Mouse (Mus musculus): ENCODE measurements around the gene Dcun1d3. TPM values are rescaled to one million over a fixed set of nuclear protein-coding genes. Genes with fewer than 3 reads are reported as not detected.

The Dcun1d3 gene
- polyA plus RNA-seq, 1 experiment from 2014 or later, result 6.8 TPM

GRCm38 (mm10) chr7:119852494-119852893 is 43.6 kb downstream of the Dcun1d3 start:
- Histone ChIP-seq H3K4me1 (replicated peaks) (no peaks in the 10 kb centered on the region), H3K27me3 (no peaks in the 10 kb centered on the region), H3K9me3 (replicated peaks) (no peaks in the 10 kb centered on the region), H3K4me3 (no peak overlapping the region), H3K27ac (no peak overlapping the region), H3K9ac (no peak overlapping the region), H3K4me2 (no peak overlapping the region), H3K36me3 (no peaks in the 10 kb centered on the region; the same call in 1 of the 2 replicates)
- ATAC-seq (replicated peaks; ENCODE audit: insufficient number of reproducible peaks, insufficient read depth, low FRiP score, low read depth), result no peak

GRCm38 (mm10) chr7:119850737-119851136 is 45.4 kb downstream of the Dcun1d3 start:
- Histone ChIP-seq H3K9me3 (replicated peaks) (no peaks in the 10 kb centered on the region), H3K27ac (no peak overlapping the region), H3K4me3 (no peak overlapping the region), H3K9ac (no peak overlapping the region), H3K4me1 (replicated peaks) (no peaks in the 10 kb centered on the region), H3K36me3 (peaks cover 3% of the 10 kb centered on the region; the same call in 1 of the 2 replicates), H3K4me2 (no peak overlapping the region), H3K27me3 (no peaks in the 10 kb centered on the region)
- WGBS, result 58% methylated on average over 5 of the region's 5 CpGs
- no peak for ATAC-seq (replicated peaks; ENCODE audit: insufficient number of reproducible peaks, insufficient read depth, low FRiP score, low read depth)

GRCm38 (mm10) chr7:119849096-119849495 is 47.0 kb downstream of the Dcun1d3 start:
- Histone ChIP-seq H3K27me3 (no peaks in the 10 kb centered on the region), H3K4me3 (no peak overlapping the region), H3K36me3 (peaks cover 16% of the 10 kb centered on the region; the same call in 1 of the 2 replicates), H3K27ac (no peak overlapping the region), H3K9me3 (replicated peaks) (no peaks in the 10 kb centered on the region), H3K9ac (no peak overlapping the region), H3K4me1 (replicated peaks) (no peaks in the 10 kb centered on the region), H3K4me2 (no peak overlapping the region)
- no peak for ATAC-seq (replicated peaks; ENCODE audit: insufficient number of reproducible peaks, insufficient read depth, low FRiP score, low read depth)
- WGBS, result 3% methylated on average over 1 of the region's 1 CpGs

DNA sequence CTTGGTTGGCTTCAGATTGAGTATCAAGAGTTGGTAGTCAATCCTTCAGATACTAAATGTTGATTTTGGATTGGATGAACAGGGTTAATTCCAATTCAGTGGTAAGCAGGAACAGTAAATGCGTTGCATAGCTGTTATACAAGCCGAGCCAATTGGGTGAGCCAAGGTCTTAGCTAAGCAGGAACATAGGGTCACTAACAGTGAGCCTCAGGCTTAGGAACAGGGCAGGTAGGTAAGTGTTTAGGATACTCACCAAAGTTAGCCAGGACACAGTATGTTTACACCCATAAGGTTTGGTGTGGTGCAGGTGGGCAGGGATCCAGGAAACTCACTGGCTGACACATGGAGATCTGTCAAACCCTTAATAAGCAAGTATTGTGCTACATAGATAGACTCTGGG is 48.7 kb downstream of the Dcun1d3 start:
- peaks cover 25% of the 10 kb centered on the region; the same call in 1 of the 2 replicates for H3K36me3 ChIP-seq
- H3K9ac ChIP-seq, result no peak overlapping the region
- no peak overlapping the region for H3K4me3 ChIP-seq
- WGBS, result 83% methylated on average over 2 of the region's 2 CpGs
- H3K9me3 ChIP-seq (replicated peaks), result no peaks in the 10 kb centered on the region
- no peak overlapping the region for H3K4me2 ChIP-seq
- ATAC-seq (replicated peaks; ENCODE audit: insufficient number of reproducible peaks, insufficient read depth, low FRiP score, low read depth), result no peak
- no peaks in the 10 kb centered on the region for H3K4me1 ChIP-seq (replicated peaks)
- no peak overlapping the region for H3K27ac ChIP-seq
- no peaks in the 10 kb centered on the region for H3K27me3 ChIP-seq

DNA sequence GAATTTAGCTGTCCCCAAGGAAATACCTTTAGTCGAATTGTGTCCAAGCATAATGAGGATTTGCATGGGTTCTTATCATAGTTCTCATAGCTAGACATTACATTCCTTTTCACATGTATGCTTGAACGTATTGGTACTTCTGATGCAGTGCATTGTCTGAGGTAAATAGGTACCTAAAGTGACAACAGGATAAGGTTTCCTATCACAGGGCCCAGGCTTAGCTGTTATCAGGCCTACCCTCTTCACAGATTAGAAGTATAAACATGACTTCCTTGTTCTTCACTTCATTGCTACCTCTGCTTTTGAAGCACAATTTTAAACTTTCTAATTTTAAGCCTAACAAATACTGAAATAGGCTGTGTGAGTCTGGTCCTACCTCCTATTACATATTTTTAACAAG is 50.6 kb downstream of the Dcun1d3 start:
- peaks cover 25% of the 10 kb centered on the region for H3K36me3 ChIP-seq
- H3K4me2 ChIP-seq, result no peak overlapping the region
- WGBS, result 69% methylated on average over 2 of the region's 2 CpGs
- no peaks in the 10 kb centered on the region for H3K27me3 ChIP-seq
- H3K4me1 ChIP-seq (replicated peaks), result no peaks in the 10 kb centered on the region
- no peak for ATAC-seq (replicated peaks; ENCODE audit: insufficient number of reproducible peaks, insufficient read depth, low FRiP score, low read depth)
- no peak overlapping the region for H3K27ac ChIP-seq
- H3K4me3 ChIP-seq, result no peak overlapping the region
- no peak overlapping the region for H3K9ac ChIP-seq
- no peaks in the 10 kb centered on the region for H3K9me3 ChIP-seq (replicated peaks)

DNA sequence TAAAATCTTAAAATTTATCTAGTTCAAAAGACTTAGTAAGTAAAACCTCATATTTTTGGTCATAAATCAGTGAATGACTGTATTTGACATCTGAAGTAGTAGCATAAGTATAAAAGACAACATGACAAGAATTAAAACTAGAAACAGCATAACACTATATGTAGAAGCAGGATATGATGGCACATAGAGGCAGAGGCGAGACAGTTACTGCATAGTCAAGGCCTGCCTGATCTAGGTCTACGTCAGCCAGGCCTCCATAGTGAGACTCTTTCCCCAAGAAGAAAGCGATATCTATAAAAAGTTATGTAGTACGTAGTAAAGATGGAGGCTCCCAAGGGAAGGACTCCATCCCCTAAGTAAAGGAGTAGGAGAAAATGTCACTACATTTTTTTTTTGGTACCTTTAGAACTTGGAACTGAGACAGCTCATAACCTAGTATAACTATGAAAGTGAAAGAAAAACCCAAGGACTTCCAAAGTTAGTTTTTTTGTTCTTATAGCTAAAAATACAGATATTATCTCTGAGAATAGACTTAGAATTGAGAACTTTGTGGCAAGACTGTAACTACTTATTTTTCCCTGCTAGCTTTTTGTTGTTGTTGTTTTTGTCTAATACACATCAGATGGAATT is 54.2 kb downstream of the Dcun1d3 start:
- Histone ChIP-seq H3K4me3 (no peak overlapping the region), H3K27me3 (no peaks in the 10 kb centered on the region), H3K4me1 (replicated peaks) (no peaks in the 10 kb centered on the region), H3K9me3 (replicated peaks) (no peaks in the 10 kb centered on the region), H3K9ac (no peak overlapping the region), H3K4me2 (no peak overlapping the region), H3K36me3 (peaks cover 25% of the 10 kb centered on the region), H3K27ac (no peak overlapping the region)
- ATAC-seq (replicated peaks; ENCODE audit: insufficient number of reproducible peaks, insufficient read depth, low FRiP score, low read depth), result no peak
- 93% methylated on average over 4 of the region's 4 CpGs for WGBS

GRCm38 (mm10) chr7:119835996-119836777 is 59.9 kb downstream of the Dcun1d3 start:
- no peaks in the 10 kb centered on the region for H3K27me3 ChIP-seq
- no peaks in the 10 kb centered on the region for H3K9me3 ChIP-seq (replicated peaks)
- H3K27ac ChIP-seq, result no peak overlapping the region
- WGBS, result 87% methylated on average over 4 of the region's 4 CpGs
- H3K36me3 ChIP-seq, result peaks cover 4% of the 10 kb centered on the region
- ATAC-seq (replicated peaks; ENCODE audit: insufficient number of reproducible peaks, insufficient read depth, low FRiP score, low read depth), result no peak
- no peak overlapping the region for H3K9ac ChIP-seq
- H3K4me3 ChIP-seq, result no peak overlapping the region
- no peak overlapping the region for H3K4me2 ChIP-seq
- H3K4me1 ChIP-seq (replicated peaks), result no peaks in the 10 kb centered on the region

- no peaks in the 10 kb centered on the region for H3K4me1 ChIP-seq (replicated peaks)
- H3K9ac ChIP-seq, result no peak overlapping the region
- H3K36me3 ChIP-seq, result peaks cover 4% of the 10 kb centered on the region; the same call in 1 of the 2 replicates
- H3K4me3 ChIP-seq, result no peak overlapping the region
- WGBS, result 94% methylated on average over 1 of the region's 1 CpGs
- H3K9me3 ChIP-seq (replicated peaks), result no peaks in the 10 kb centered on the region
- no peak overlapping the region for H3K4me2 ChIP-seq
- no peak overlapping the region for H3K27ac ChIP-seq
- no peaks in the 10 kb centered on the region for H3K27me3 ChIP-seq
- ATAC-seq (replicated peaks; ENCODE audit: insufficient number of reproducible peaks, insufficient read depth, low FRiP score, low read depth), result no peak
Measured at GRCm38 (mm10) chr7:119835371-119835770, 60.7 kb downstream of the Dcun1d3 start.

GRCm38 (mm10) chr7:119808723-119809122 is 87.4 kb downstream of the Dcun1d3 start:
- Histone ChIP-seq H3K4me2 (no peak overlapping the region), H3K4me3 (no peak overlapping the region), H3K9me3 (replicated peaks) (no peaks in the 10 kb centered on the region), H3K27me3 (no peaks in the 10 kb centered on the region), H3K9ac (no peak overlapping the region), H3K36me3 (peaks cover 29% of the 10 kb centered on the region), H3K27ac (no peak overlapping the region), H3K4me1 (replicated peaks) (no peaks in the 10 kb centered on the region)
- 85% methylated on average over 3 of the region's 3 CpGs for WGBS
- ATAC-seq (replicated peaks; ENCODE audit: insufficient number of reproducible peaks, insufficient read depth, low FRiP score, low read depth), result no peak

GRCm38 (mm10) chr7:119807396-119807795 is 88.7 kb downstream of the Dcun1d3 start:
- H3K36me3 ChIP-seq, result peaks cover 29% of the 10 kb centered on the region
- ATAC-seq (replicated peaks; ENCODE audit: insufficient number of reproducible peaks, insufficient read depth, low FRiP score, low read depth), result no peak
- H3K4me1 ChIP-seq (replicated peaks), result no peaks in the 10 kb centered on the region
- H3K9ac ChIP-seq, result no peak overlapping the region
- 90% methylated on average over 5 of the region's 5 CpGs for WGBS
- no peaks in the 10 kb centered on the region for H3K27me3 ChIP-seq
- no peaks in the 10 kb centered on the region for H3K9me3 ChIP-seq (replicated peaks)
- no peak overlapping the region for H3K4me3 ChIP-seq
- H3K4me2 ChIP-seq, result no peak overlapping the region
- H3K27ac ChIP-seq, result no peak overlapping the region
